Mouse (Mus musculus) heart, postnatal 14 days (tissue): Measurements from ENCODE around the gene Slc25a51. TPM values are rescaled to one million over a fixed set of nuclear protein-coding genes. Genes with fewer than 3 reads are reported as not detected.
A peak's percentile ranks its signal among the peaks of the same experiment; 100 is the strongest.

Source experiments
- DNase-seq, 2 experiments: peaks; one replicate each; pipeline ENCODE4 v3.0.0; 2021 to 2022
- intact Hi-C: fragments of 180-260 bp; cut with DNase I; formaldehyde crosslinking; loops from one replicate; pipeline ENCODE4 v1.15.1; 2025
- total RNA-seq, 2 experiments: library from RNA; stranded (reverse); gene quantifications; 2 replicates each; pipeline ENCODE4 v1.2.3; 2021

Slc25a51 gene
- total RNA-seq, 2 experiments from 2014 or later: 130 to 147 TPM

DNA sequence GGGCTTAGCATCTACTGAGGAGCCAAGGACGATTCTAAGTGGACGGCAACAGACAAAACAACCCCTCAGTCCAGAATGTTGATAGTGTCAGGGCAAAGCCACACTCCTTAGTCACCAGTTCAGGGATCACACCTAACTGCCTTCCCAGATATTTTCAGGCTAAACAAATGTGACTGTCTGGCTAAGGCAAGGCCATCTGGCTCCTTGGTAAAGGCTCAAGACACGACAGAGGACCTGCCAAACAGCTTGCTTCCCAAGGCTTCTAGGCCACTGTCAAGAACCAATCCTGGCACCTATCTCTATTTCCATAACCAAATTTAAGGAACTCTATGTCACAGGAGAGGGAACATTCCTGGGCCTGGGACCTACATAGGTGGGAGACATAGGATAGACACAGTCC is 22.8 kb upstream of the Slc25a51 start:
- DNase-seq: no peak
- intact Hi-C loops: no loop called here

DNA sequence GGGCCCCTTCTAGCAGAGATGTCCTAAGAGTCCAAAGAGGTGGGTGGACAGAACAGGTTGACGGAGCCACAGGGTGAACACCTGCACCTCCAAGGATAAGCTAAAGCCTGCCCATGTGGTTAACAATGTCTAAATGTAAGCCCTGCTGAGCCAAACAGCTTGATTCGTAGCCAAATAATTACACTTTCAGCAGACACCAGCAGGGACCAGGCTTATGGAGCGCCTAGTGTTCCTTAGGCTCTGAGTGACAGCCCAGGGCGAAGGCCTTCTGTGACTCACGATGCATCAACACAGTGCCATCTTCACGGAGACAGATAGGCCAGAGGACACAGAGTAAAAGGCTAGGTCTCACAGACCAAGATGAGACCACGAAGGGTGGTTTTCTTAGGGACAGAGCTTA is 20.9 kb upstream of the Slc25a51 start:
- DNase-seq: no peak

DNA sequence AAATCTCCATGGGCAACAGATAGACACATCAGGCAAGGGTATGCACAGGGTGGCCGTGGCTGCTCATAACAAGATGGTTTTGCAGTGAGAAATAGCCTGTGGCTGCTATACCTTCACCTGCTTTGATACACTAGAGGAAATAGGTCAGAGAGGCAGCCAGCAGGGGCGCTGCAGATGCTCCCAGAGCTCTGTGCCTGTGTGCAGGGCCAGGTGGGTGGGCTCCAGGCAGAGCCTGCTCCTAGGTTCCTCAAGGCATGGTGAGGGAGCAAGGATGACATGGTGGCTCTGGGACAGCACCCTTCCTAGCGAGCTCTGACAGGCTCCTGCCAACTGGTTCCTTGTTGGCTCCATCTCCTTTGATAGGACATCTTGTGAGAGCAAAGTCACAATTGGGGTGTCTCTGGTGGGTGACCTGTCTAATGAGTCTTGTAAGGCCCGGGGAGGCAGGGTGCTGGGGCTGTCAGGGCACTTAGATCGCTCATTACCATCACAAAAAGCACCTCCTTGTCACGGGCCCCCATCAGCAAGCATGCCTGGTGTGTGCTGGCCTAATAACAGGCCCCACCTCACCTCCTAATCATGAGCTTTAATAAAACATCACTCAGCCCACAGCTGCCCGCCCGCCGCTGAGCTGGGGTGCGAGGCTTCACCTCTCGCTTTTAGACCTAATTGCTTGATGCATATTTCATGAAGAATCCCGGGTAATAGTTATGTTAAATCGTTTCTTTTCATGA is 18.3 kb upstream of the Slc25a51 start:
- DNase-seq: no peak
- intact Hi-C loops: no loop called here

More for the DNA sequence above, 20.9 kb upstream of the Slc25a51 start:
- intact Hi-C loops: no loop called here

DNA sequence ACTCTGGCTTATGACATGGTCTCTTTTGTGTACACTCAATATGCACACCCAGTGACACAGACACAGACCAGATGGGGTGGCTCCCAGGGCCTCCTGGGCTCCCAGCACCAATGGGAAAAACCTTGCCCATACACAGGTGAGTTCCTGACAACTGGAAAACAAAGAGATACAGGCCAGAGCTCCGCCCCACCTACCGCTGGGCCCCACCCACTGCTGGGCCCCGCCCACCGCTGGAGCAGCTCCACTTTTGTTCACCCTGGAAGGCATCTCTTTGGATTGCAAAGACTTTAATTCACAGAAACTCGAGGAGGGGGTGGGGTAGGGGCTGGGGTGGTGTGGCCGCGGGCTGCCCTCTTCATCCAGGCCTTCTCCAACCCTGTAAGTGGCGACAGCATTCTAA is 14.8 kb upstream of the Slc25a51 start:
- intact Hi-C loops: loop anchor here (5.0 kb wide), 1 partner anchor 44 kb away; no protein-coding TSS in a partner anchor
- DNase-seq: no peak

DNA sequence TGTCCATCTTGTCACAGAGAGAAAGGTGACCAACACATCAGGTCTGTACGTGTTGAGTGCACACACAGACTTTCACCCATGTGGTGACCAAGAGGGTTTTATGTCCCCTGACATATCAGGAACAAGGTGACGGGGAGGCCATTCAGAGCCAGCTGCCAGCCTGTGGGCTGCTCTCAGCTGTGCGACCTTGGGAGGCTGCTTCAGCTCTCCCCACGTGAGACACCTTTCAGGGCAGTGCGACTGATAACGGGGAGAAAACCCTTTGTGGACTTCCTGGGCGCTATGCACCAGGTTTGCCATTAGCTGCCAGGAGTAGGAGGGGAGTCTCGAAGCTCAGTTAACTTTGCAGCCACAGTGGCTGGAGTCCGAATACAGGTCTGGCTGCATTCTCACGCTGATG is 14.1 kb upstream of the Slc25a51 start:
- DNase-seq: no peak
- intact Hi-C loops: loop anchor here (5.0 kb wide), 1 partner anchor 45 kb away; no protein-coding TSS in a partner anchor

DNA sequence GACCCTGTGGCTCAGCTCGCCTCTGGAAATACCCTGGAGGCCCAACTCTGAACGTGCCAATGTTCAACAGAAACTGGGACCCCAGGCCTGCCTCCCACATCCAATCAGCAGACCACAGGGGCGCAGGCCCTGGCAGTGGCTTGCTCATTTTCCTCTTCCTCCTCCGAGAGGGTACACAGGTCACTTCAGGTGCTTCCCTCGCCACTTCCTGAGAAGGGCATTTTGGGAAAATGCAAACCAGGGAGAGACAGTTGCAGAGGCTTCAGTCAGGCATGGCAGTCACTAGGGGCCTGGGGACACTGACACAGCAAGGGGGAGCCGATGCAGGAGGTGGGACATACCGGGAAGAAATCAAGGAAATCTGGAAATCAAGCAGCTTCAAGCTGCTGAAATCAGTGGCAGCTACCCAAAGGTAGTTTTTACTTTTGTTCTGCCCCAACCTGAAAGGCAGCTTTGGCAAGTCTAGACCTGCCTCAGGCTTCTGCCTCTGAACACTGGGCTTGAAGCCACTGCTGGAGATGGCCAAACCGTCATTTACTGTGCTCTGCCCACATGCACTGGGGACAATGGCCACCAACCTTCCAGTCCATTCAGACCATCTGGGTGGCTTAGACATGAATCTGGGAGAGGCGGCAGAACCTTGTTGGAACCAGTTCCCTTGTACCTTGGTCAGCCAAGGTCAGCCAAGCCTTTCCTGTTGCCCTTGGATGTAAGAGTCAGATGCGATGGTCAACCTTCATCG is 13.1 kb upstream of the Slc25a51 start:
- intact Hi-C loops: loop anchor here (5.0 kb wide), 1 partner anchor 46 kb away; no protein-coding TSS in a partner anchor
- no peak for DNase-seq

DNA sequence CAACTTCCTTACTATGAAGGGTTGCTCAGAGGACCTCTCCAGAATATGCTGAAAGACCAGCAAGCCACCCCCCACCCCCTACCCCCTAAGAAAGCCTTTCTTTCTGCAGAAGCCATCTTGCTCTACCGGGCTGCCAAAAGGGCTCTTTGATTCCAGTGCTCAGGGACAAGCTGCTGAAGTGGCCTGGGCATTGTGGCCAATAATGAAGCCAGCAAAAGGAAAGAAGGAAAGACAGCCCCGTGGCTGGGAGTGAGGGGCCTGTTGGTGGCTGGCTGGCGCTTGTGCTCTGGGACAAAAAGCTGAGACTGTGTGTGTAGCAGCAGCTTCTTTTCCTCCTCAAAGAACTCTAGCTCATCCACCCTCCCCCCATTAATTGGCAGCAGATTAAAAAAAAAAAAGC is 12.2 kb upstream of the Slc25a51 start:
- no peak for DNase-seq
- intact Hi-C loops: loop anchor here (5.0 kb wide), 1 partner anchor 47 kb away; no protein-coding TSS in a partner anchor

DNA sequence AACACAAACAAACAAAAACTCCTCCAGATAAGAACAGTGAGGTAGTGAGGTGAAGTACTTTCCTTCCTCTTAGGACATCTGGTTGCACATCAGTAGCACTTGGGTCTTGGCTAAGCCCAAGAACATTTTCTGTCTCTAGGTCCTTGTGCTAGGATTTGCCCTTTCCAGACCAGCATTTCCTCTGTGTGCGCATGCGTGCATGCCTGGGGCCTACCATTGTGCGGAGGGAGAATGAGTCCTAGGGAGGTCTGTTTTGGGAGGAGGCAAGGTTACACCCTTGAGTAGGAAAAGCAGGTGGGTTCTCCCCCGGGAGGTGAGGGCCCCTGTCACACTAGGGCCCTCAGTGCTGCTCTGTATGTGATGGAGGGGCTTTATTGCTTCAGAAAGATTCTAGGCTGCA is 10.5 kb upstream of the Slc25a51 start:
- intact Hi-C loops: loop anchor here (1.0 to 5.0 kb wide), 6 partner anchors 110 to 436 kb away; no protein-coding TSS in a partner anchor
- no peak for DNase-seq

DNA sequence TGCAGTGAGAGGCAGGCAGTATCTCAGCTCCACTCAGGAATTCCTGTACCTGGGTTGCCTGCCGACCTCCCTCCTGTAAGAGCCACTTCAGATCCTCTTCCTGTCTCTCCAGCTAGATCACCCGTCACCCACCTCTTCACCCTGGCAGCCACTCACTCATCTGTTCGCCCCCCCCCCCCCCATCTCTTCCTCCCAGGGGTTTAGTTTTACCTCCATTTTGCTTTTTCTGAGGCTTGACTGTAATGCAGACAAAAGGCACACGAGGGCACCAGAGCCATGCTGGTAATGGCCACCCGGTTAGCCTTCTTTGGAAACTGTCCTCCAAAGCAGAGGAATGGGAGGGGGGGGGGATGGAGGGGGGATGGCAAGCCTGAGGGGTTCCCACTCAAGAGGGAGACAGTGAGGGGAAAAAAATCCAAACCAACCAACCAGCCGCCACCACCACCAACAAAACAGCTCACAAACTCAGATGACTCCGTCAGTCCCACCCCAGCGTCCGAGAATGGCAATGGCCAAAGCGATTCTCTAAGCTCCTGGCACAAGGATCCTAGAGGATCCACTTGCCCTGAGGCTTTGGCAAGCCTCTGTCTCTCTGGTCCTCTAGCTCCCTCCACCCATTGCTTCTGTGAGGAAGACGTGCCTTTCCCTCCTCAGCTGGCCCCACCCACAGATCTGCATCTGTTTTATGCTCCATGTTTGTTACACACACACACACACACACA is 9.8 kb upstream of the Slc25a51 start:
- DNase-seq: peak; percentile 66 to 77
- intact Hi-C loops: loop anchor here (2.0 to 5.0 kb wide), 5 partner anchors 110 to 436 kb away; no protein-coding TSS in a partner anchor

DNA sequence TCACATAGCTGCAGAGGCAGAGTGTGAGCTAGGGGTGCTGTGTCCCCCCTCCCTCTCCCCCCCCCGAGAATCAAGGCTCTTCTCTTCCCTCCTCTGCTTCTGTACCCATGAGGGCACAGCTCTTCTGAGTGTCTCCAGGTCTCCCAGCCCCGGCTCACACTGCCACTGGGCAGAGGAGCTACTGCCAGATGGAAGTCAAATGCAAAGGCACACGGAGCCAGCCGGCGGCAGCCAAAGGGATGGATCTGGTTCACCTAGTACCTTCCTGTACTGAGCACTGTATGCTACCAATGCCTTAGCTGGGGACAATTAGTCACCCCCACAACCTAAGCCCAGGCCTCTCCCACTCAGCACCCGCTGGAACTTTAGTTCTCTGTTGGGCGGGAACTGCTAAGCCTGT is 7.7 kb upstream of the Slc25a51 start:
- no peak for DNase-seq

DNA sequence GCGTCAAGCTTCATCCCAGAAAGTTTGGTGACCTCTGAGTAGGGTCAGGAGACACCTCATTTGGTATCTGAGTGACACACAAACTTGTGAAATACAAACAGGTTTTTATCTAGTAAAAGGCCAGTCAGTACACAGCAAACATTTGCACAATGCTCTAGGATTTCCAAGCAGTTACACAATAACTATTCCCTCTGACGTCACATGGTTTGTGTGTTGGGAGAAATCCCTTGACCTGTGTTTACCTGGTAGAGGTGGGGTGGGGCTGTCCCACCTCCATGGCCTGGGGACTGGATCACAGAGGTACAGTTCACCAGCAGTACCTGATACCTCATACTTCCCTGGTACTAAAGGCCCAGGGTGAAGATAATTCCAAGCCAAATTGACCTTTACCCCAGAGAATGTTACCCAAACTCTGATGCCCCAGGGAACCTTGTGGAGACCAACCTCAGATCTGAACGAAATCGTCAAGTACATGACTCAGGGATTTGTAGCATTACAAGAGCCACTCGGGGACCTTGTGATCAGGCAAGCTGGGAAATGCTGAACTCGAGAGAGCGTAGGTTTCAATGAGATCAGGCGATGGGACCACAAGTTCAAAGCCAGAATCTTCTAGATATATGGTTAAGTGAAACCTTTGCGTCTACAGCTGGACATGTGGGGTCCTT is 5.2 kb upstream of the Slc25a51 start:
- intact Hi-C loops: no loop called here

More for the DNA sequence above, 7.7 kb upstream of the Slc25a51 start:
- intact Hi-C loops: loop anchor here (5.0 kb wide), 1 partner anchor 401 kb away; no protein-coding TSS in a partner anchor

DNA sequence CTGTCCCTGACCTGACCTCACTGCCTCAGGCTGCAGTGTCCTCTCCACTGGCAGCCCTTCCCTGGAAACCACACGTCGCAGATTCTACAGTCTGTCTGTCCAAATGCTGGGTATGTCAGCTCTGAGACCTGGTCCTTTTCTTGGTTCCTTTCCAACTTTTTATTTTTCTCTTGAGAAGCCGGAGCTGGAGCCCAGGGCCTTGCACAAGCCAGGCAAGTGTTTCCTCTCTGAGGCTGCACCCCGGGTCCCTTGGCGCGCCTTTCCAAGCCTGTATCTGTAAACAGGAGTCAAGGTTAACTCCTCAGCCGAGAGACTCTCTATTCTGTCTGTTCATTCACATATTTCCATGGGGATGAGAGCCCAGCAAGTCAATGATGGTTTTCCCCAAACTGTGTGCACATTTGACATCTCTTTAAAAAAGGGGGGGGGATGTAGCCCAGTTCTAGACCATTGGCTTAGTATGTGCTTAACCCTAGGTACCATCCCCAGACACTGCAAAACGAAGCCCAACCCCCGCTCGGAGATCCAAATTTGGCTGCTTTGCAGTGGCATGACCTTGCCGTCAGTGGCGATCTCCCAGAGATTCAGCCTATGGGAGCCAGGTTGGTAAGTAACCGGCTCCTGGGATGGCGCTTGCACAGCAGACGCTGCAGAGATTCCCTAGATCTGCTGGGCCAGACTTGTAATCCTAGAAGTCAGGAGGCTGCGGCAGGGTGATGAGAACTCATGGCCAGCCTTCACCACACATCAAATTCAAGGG is 4.0 kb upstream of the Slc25a51 start:
- intact Hi-C loops: no loop called here
- DNase-seq: no peak

More for the DNA sequence above, 5.2 kb upstream of the Slc25a51 start:
- no peak for DNase-seq

DNA sequence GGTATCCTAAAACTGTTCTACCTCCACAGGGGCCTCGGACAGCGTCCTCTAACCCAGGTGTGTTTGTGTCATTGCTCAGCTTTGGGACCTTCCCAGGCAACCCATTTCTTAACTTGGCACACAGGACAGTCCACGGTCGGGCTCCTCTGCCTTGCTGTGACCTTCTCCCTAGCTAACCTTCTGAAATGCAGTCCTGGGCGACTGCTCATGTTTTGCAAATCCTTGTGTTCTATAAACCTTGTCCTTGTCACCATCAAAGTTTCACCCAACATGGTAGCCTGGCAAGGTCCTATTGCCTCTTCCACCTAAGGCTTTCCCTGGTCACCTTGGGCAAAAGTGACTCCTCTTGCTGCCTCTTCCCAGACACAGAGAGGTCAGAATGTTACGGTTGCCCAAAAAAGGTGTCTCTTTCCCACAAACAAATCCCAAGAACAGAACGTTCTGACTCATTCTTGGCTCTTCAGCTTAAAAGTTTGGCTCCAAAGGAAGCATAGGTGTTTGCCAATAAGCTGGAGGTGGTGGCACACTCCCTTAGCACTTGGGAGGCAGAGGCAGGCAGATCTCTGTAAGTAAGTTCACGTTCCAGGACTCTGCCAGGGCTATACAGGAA is 2.7 kb upstream of the Slc25a51 start:
- no peak for DNase-seq
- intact Hi-C loops: no loop called here

DNA sequence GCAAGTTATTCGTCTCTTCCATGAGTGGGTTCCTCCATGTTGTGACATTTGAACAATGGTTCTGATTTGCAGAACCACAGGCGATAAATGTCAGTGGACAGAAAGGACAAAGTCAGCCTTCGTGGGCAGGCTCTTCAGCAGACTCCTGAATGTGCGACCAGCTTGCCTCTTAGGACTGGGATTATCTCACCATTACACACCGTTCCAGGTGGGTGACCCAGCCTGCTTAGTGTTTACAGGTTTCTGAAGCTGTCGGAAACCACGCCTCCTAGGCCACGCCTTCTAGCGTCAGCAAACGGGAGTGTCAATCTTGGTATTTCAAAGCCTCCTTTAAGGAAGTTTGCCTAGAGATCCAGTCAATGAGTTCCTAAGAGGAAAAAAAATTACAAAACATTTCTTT is 704 bp upstream of the Slc25a51 start:
- intact Hi-C loops: loop anchor here (5.0 to 10.0 kb wide), 2 partner anchors 67 to 394 kb away; partner anchors contain the start of genes Dcaf10, Exosc3, Polr1e and Zbtb5
- DNase-seq: peak; percentile 68 to 78

DNA sequence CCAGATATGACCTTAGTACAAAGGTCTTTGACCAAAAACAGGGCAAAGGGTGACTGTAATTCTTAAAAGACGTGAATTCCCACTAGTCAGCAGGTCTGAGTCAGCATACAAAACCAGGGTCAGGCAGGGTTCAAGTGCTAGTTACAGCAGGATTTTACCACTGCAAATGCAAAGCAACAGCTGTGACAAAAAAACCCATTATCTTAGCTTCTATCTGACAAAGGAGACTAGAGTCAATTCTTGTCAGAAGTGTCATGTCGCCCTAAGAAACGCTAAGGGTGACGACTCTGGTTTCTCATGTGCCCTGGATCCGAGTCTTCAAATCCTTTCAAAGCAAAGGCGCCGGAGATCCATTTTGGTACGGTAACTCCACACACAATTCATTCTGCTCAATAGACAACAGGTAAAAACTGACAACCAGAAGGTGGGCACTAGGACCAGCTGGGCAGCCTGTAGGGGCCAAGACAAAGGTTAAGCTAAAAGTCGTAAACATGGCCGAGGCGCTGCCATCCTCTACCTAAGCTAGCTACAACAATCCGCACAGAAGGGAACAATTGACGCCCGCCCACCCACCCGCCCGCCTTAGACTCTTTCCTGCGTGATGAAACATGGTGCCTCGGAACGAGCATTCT is 747 bp downstream of the Slc25a51 start:
- intact Hi-C loops: loop anchor here (5.0 to 10.0 kb wide), 2 partner anchors 66 to 393 kb away; partner anchors contain the start of genes Dcaf10, Exosc3, Polr1e and Zbtb5
- DNase-seq: no peak

DNA sequence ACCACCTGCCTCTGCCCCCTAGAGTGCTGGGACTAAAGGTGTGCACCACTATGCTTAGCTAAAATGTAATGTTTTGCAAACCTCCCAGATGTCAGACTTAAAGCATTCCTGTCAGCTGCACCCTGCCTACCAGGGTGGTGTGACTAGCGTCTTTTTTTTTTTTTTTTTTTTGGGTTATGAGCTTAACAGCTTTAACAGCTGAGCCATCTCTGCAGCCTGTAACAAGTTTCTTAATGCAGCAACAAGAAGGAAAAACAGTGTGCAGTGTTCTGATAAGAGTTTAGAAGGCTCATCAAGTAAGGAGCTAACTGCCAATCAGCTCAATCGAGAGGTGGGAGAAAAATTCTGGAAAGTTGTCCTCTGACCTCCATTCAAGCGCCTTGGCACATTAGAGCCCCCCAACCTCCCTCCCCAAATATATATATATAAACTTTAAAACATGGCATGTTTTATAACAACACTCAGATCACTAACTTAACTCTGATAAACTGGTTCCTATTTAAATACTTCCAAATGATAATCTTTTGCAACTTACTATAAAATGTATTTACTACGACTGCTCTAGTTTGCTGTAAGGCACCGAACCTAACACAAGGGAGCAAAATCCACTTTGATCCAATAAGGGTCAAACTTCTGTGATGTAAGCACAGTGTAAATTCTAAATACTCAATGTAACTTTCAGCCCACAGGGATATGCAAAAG is 1.4 kb downstream of the Slc25a51 start:
- intact Hi-C loops: loop anchor here (5.0 to 10.0 kb wide), 2 partner anchors 65 to 392 kb away; partner anchors contain the start of genes Dcaf10, Exosc3, Polr1e and Zbtb5

DNA sequence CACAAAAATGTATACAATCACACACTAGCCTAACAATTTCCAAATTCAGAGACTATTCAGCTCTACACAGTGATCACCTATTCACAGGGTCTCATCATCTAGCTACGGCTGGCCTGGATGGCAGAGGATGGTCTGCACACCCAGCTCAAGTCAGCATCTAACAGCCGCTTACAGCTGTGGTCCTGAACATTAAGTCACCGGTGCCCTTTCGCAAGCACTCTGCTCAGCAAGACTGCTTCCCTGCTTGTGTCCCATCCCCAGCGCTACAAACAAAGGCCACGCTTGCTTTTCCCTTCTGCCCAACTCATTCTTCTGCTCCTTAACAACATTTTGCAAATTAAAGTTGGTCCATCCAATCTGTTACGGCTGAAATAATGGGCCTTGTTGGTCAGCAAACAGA is 2.2 kb downstream of the Slc25a51 start:
- DNase-seq: no peak
- intact Hi-C loops: loop anchor here (5.0 to 10.0 kb wide), 2 partner anchors 64 to 392 kb away; partner anchors contain the start of genes Dcaf10, Exosc3, Polr1e and Zbtb5

More for the DNA sequence above, 1.4 kb downstream of the Slc25a51 start:
- no peak for DNase-seq
